Mouse (Mus musculus) stomach, postnatal 0 days (tissue): ENCODE results near the gene Mmp2.

Source experiments
- CTCF ChIP-seq: IDR thresholded peaks from 2 replicates; pipeline ENCODE4 v1.5.1; 2016; ENCODE audit warnings: antibody characterized with exemption, low read depth, mild to moderate bottlenecking, moderate library complexity
- EP300 ChIP-seq: optimal IDR thresholded peaks from 2 replicates; pipeline ENCODE3; 2016; ENCODE audit warnings: antibody characterized with exemption

DNA sequence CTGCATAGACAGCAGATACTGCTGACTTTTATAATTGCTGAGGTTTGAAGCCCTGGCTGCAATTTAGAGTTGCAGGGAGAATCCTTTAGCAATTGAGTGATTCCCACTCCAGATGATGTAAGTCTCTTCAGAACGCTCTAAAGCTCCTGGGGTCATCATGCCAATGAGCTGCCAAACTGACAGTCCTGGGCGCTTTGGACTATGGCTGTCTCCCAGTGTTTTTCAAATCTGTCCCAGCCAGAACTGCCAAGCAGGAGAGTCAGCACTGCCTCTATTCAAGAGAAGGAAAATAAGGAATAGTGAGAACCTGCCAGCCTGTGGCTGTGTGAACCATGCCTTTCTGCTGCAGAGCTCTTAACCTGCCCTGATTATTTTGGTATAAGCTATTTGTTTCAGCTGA lies 75.9 kb downstream of the Mmp2 start:
- no peak for TF ChIP-seq CTCF
- TF ChIP-seq EP300, result no peak
